Mouse (Mus musculus): Measurements from ENCODE around the gene Heatr6. TPM values are rescaled to one million over a fixed set of nuclear protein-coding genes. Genes with fewer than 3 reads are reported as not detected.

Gene Heatr6
- 6.4 and 11.9 TPM in 2 replicates for polyA plus RNA-seq (2012)

- TF ChIP-seq GATA1 (IDR thresholded peaks at IDR 0.05; ENCODE audit: low read length) = no peak
Observed at GRCm38 (mm10) chr11:83753581-83754181, at the start of gene Heatr6. Heatr6 (plus strand) TSS chr11:83753696.

GRCm38 (mm10) chr11:83703705-83704104, 49.8 kb upstream of the Heatr6 start, which contains the start of gene Wfdc17:
Wfdc17 (plus strand) TSS chr11:83703991.
- no peak for TF ChIP-seq GATA1 (IDR thresholded peaks at IDR 0.05; ENCODE audit: low read length)

- TF ChIP-seq GATA1 (IDR thresholded peaks at IDR 0.05; ENCODE audit: low read length) = no peak
Observed at GRCm38 (mm10) chr11:83708715-83709114, 44.8 kb upstream of the Heatr6 start, which contains the start of gene Wfdc18. Wfdc18 (plus strand) TSS chr11:83709015.

GRCm38 (mm10) chr11:83709683-83710082, 43.8 kb upstream of the Heatr6 start:
- no peak for TF ChIP-seq GATA1 (IDR thresholded peaks at IDR 0.05; ENCODE audit: low read length)

- no peak for TF ChIP-seq GATA1 (IDR thresholded peaks at IDR 0.05; ENCODE audit: low read length)
Observed at GRCm38 (mm10) chr11:83712671-83713070, 40.8 kb upstream of the Heatr6 start.

- no peak for TF ChIP-seq GATA1 (IDR thresholded peaks at IDR 0.05; ENCODE audit: low read length)
Observed at GRCm38 (mm10) chr11:83713925-83714324, 39.6 kb upstream of the Heatr6 start.

DNA sequence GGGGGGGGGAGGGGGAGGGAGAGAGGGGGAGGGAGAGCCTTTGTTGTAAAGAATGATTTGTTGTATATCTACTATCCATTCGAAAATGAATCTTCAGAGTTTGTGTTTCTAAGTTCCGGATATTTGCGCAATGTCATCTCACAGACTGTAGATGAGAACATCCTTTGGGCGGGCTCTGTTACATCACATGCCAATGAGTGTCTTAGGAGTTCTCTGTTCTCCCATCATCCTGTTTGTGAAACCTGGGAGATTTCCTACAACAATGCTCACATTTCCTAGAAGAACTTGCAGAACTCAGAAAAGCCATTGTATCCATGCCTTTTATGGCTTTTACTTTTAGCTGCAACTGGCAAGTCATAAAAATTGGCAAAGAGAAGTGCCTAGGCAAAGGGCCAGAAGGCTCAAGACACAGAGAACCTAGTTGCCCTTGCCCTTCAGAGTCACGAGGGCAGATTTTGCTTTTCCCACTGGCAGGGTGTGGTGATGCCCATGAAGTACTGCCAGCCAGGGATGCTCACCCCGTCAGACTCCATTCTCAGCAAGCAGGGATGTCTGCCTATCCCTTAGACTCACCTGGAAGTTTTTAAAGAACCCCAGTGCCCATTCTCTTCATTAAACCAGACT, 36.3 kb upstream of the Heatr6 start:
- no peak for TF ChIP-seq GATA1 (IDR thresholded peaks at IDR 0.05; ENCODE audit: low read length)

DNA sequence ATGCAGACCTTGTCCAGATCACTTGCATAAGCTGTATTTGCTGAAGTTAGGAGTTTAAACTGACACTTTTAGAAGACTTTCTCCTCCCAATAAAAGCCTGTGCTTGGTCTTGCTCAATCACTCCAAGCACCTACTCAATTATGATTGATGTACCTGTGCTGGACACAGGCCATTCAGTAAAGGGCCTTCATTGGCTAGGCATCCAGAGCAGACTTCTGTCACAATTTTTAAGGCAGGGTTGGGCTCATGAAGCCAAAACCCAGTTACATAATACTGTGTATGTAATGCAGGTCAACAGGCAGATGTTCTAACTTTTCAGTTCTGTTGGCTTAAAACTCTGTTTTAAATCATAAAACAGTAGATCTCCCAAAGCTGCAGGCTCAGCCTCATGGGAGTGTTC, 32.7 kb upstream of the Heatr6 start:
- no peak for TF ChIP-seq GATA1 (IDR thresholded peaks at IDR 0.05; ENCODE audit: low read length)

DNA sequence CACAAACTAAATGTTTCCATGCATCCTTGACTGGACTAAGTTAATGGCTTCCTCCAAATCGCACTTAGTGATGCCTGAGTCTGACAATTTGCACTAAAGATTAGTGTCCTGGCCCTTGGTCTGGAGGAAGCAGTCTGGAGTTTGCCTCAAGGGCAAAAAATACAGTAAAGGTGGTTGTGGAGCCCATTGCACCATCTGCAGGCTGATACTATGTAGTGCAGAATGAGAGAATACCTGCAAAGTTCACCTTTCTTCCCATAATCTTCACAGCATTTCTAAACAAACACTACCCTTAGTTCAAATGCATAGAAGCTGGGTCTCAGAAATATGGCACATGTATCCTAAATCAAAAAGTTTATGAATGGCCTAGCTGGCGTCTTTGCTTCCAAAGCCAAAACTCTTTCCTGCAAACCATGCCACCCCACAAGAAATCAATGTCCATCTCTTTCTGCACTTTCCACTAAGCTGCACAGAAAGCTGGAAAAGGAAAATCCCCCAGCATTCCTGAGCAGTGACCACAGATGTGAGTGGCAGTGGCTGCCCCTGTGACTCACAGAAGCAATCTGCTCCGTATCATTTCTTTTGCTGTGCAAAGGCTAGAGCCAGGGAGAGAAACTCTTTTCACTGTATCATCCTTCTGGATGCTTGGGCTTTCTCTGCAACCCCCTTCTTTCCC, 24.6 kb upstream of the Heatr6 start:
- TF ChIP-seq GATA1 (IDR thresholded peaks at IDR 0.05; ENCODE audit: low read length) = no peak

DNA sequence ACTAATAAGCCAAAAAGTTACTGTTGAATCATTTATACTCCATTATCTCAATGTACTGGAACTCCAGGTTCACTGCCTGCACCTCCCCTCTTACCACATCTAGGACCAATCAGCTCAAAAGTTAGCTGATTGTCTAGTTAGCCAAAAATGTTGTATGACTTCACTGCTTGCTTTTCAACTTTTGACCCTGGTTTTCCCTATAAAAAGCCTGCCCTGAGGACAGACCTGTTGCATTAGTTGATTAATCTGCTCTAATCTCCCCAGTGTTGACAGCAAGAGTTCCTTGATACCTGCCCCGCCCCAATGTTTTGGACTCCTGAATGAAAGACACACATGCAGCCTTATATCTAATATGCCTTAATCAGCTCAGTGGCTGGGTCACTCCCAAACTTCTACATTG, 22.4 kb upstream of the Heatr6 start:
- no peak for TF ChIP-seq GATA1 (IDR thresholded peaks at IDR 0.05; ENCODE audit: low read length)

GRCm38 (mm10) chr11:83733071-83733640, 20.3 kb upstream of the Heatr6 start:
- no peak for TF ChIP-seq GATA1 (IDR thresholded peaks at IDR 0.05; ENCODE audit: low read length)

DNA sequence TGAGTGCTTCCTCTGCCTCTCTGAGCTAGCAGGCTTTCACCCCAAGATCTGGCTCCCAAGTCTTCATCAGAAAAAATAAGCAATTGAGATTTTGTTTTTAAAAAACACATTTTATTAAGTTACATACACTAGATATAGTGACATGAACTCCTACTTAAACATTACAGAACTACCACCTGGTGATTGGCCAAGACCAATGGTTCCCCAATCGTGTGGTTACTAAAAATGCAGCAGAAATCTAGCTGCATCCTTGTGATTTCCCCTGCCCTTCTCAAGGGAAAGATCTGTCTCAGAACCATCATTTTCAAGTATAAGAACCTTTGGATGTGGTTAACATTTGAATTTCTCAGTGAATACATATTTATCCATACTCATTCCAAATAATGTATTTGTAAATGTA, 19.3 kb upstream of the Heatr6 start:
- TF ChIP-seq GATA1 (IDR thresholded peaks at IDR 0.05; ENCODE audit: low read length) = no peak

GRCm38 (mm10) chr11:83735881-83736280, 17.6 kb upstream of the Heatr6 start:
- no peak for TF ChIP-seq GATA1 (IDR thresholded peaks at IDR 0.05; ENCODE audit: low read length)

DNA sequence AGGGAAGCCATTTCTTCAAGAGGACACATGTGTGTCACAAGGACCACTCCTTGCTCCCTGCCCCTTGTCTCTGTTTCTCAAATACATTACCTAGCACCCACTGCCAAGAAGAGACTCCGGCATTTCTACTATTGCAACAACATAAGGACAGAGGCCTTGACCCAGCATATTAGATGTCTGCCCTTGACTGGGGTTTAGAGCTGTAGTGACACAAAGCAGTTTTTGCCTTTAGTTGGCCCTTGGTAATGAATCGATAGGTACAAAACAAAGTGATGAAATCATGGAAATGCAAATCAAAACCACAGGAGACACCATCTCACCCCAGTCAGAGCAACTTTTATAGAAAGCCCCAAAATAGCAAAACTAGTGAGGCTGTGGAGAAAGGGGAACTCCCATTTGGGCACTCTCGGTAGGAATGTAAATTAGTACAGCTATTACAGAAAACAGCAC, 16.4 kb upstream of the Heatr6 start:
- no peak for TF ChIP-seq GATA1 (IDR thresholded peaks at IDR 0.05; ENCODE audit: low read length)

GRCm38 (mm10) chr11:83739241-83739640, 14.3 kb upstream of the Heatr6 start:
- TF ChIP-seq GATA1 (IDR thresholded peaks at IDR 0.05; ENCODE audit: low read length) = no peak

DNA sequence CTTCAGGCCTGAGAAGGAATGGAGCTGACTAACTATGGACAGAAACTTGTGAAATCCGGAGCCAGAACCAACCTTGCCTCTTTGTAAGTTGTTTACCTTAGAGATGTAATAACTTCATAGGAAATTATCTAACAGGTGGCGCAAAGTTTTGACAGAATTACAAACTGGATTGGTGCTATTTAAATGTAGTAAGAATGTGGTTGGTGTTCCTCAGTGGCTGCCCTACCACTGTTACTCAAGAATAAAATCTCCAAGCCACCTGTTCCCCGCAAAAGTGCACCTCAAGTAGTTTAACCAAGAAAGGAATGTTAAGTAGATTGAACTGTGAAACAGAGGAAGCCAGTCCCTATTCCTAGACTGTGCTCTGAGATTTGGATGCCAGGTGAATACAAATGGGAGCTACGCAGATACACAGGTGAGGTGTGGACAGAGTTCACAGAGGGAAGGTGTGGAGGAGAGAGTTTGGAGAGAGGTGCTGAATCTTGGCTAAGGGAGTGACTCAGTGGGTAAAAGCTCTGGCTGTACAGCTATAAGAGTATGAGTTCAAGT, 13.0 kb upstream of the Heatr6 start:
- no peak for TF ChIP-seq GATA1 (IDR thresholded peaks at IDR 0.05; ENCODE audit: low read length)

All from G1E-ER4 (cell line).